Mouse (Mus musculus): ENCODE measurements around the gene Dlgap4. TPM values are rescaled to one million over a fixed set of nuclear protein-coding genes. Genes with fewer than 3 reads are reported as not detected.

Gene Dlgap4
- total and polyA plus RNA-seq, 3 experiments, result 12.4 to 38.5 (median 12.7) TPM

GRCm38 (mm10) chr2:156775455-156776435, 162.2 kb downstream of the Dlgap4 start:
- Histone ChIP-seq H3K4me1 (ENCODE audit: control insufficient read depth in 1 of 2, insufficient read depth in 2 of 2) (peaks cover 0 to 21% of the 10 kb centered on the region in 2 experiments; a peak in 2 of 4 replicates), H3K4me3 (replicated peaks in 1 of 3; ENCODE audit: low read depth in 2 of 3, low read length in 2 of 3, poor library complexity in 1 of 3) (no peak overlapping the region), H3K9me3 (replicated peaks; ENCODE audit: low read length) (peaks cover 5% of the 10 kb centered on the region), H3K79me2 (replicated peaks; ENCODE audit: control insufficient read depth, extremely low read depth, insufficient read depth, poor library complexity, severe bottlenecking) (no peaks in the 10 kb centered on the region), H3K36me3 (replicated peaks in 1 of 2; ENCODE audit: control insufficient read depth in 1 of 2, insufficient read depth in 1 of 2, low read length in 1 of 2) (no peaks in the 10 kb centered on the region), H3K27ac (ENCODE audit: insufficient read depth, low read depth) (no peak overlapping the region), H3K27me3 (replicated peaks) (no peaks in the 10 kb centered on the region), H3K9ac (ENCODE audit: insufficient read depth, low read depth) (no peak overlapping the region), H3K4me2 (ENCODE audit: insufficient read depth, low read depth, poor library complexity, severe bottlenecking) (no peak overlapping the region)
- TF ChIP-seq IRF4 (IDR thresholded peaks at IDR 0.05; ENCODE audit: low read depth, low read length) (no peak), JUND (conservative IDR thresholded peaks at IDR 0.05; ENCODE audit: low read depth, low read length) (no peak), POLR2AphosphoS2 (IDR thresholded peaks at IDR 0.05; ENCODE audit: low read depth, low read length) (no peak), ZKSCAN1 (IDR thresholded peaks at IDR 0.05; ENCODE audit: borderline replicate concordance, low read depth, low read length) (no peak), POLR2A (IDR thresholded peaks at IDR 0.05; ENCODE audit: low read depth, low read length) (no peak)
- dilution Hi-C loops (cut with MboI; ENCODE audit: extremely low pct_ligation_motif_present, extremely low pct_unique_long_range_greater_than_20kb, low sequenced_read_pairs), result no loop called here
- in situ Hi-C loops (cut with MboI; ENCODE audit: low pct_ligation_motif_present, low pct_unique_long_range_greater_than_20kb, low sequenced_read_pairs), result no loop called here
- no peak for DNase-seq (ENCODE audit: extremely low read depth)

GRCm38 (mm10) chr2:156776907-156777306, 163.4 kb downstream of the Dlgap4 start:
- H3K79me2 ChIP-seq (replicated peaks; ENCODE audit: control insufficient read depth, extremely low read depth, insufficient read depth, poor library complexity, severe bottlenecking), result no peaks in the 10 kb centered on the region
- no peak overlapping the region for H3K9ac ChIP-seq (ENCODE audit: insufficient read depth, low read depth)
- dilution Hi-C loops (cut with MboI; ENCODE audit: extremely low pct_ligation_motif_present, extremely low pct_unique_long_range_greater_than_20kb, low sequenced_read_pairs) (no loop called here), in situ Hi-C loops (cut with MboI; ENCODE audit: low pct_ligation_motif_present, low pct_unique_long_range_greater_than_20kb, low sequenced_read_pairs) (no loop called here)
- H3K4me1 ChIP-seq (ENCODE audit: control insufficient read depth in 1 of 2, insufficient read depth in 2 of 2), result peaks cover 0 to 27% of the 10 kb centered on the region in 2 experiments; a peak in 2 of 4 replicates
- no peak for DNase-seq (ENCODE audit: extremely low read depth)
- TF ChIP-seq MEF2A (IDR thresholded peaks at IDR 0.05; ENCODE audit: borderline replicate concordance, low read depth, low read length), result no peak
- TF ChIP-seq ZKSCAN1 (IDR thresholded peaks at IDR 0.05; ENCODE audit: borderline replicate concordance, low read depth, low read length), result no peak
- no peak overlapping the region for H3K4me3 ChIP-seq (replicated peaks in 1 of 3; ENCODE audit: low read depth in 2 of 3, low read length in 2 of 3, poor library complexity in 1 of 3)
- no peaks in the 10 kb centered on the region for H3K36me3 ChIP-seq (replicated peaks in 1 of 2; ENCODE audit: control insufficient read depth in 1 of 2, insufficient read depth in 1 of 2, low read length in 1 of 2)
- peaks cover 5% of the 10 kb centered on the region for H3K9me3 ChIP-seq (replicated peaks; ENCODE audit: low read length)
- H3K4me2 ChIP-seq (ENCODE audit: insufficient read depth, low read depth, poor library complexity, severe bottlenecking), result no peak overlapping the region
- no peak overlapping the region for H3K27ac ChIP-seq (ENCODE audit: insufficient read depth, low read depth)
- H3K27me3 ChIP-seq (replicated peaks), result no peaks in the 10 kb centered on the region

GRCm38 (mm10) chr2:156777326-156778004, 164.0 kb downstream of the Dlgap4 start:
- no peak overlapping the region for H3K27ac ChIP-seq (ENCODE audit: insufficient read depth, low read depth)
- dilution Hi-C loops (cut with MboI; ENCODE audit: extremely low pct_ligation_motif_present, extremely low pct_unique_long_range_greater_than_20kb, low sequenced_read_pairs), result no loop called here
- no peak overlapping the region for H3K4me2 ChIP-seq (ENCODE audit: insufficient read depth, low read depth, poor library complexity, severe bottlenecking)

More at GRCm38 (mm10) chr2:156777326-156778004, 164.0 kb downstream of the Dlgap4 start:
- H3K4me1 ChIP-seq (ENCODE audit: control insufficient read depth in 1 of 2, insufficient read depth in 2 of 2), result peaks cover 0 to 27% of the 10 kb centered on the region in 2 experiments; a peak in 2 of 4 replicates
- TF ChIP-seq CTCF (conservative IDR thresholded peaks at IDR 0.05 in 1 of 2, IDR thresholded peaks at IDR 0.05 in 1 of 2; ENCODE audit: low read depth in 2 of 2, low read length in 2 of 2), result no peak
- TF ChIP-seq RCOR1 (conservative IDR thresholded peaks at IDR 0.05; ENCODE audit: low read depth, low read length), result no peak
- no peak for TF ChIP-seq MYC (IDR thresholded peaks at IDR 0.05; ENCODE audit: low read depth, low read length)
- no peak for TF ChIP-seq CHD1 (IDR thresholded peaks at IDR 0.05; ENCODE audit: low read depth, low read length)
- no peak for TF ChIP-seq GABPA (IDR thresholded peaks at IDR 0.05; ENCODE audit: insufficient replicate concordance, low read depth, low read length)
- TF ChIP-seq IRF4 (IDR thresholded peaks at IDR 0.05; ENCODE audit: low read depth, low read length), result no peak
- TF ChIP-seq MEF2A (IDR thresholded peaks at IDR 0.05; ENCODE audit: borderline replicate concordance, low read depth, low read length), result no peak
- no peak for TF ChIP-seq SMC3 (IDR thresholded peaks at IDR 0.05; ENCODE audit: low read depth, low read length)
- no peak for TF ChIP-seq ZC3H11A (IDR thresholded peaks at IDR 0.05; ENCODE audit: low read depth, low read length)
- no peak for TF ChIP-seq EP300 (IDR thresholded peaks at IDR 0.05; ENCODE audit: low read length)
- TF ChIP-seq PAX5 (IDR thresholded peaks at IDR 0.05; ENCODE audit: low read length), result no peak
- no peak for TF ChIP-seq ETS1 (conservative IDR thresholded peaks at IDR 0.05; ENCODE audit: low read depth, low read length)
- no peak for TF ChIP-seq BHLHE40 (IDR thresholded peaks at IDR 0.05; ENCODE audit: low read depth, low read length)
- TF ChIP-seq ELF1 (IDR thresholded peaks at IDR 0.05; ENCODE audit: low read depth, low read length), result no peak
- TF ChIP-seq USF2 (conservative IDR thresholded peaks at IDR 0.05; ENCODE audit: low read depth, low read length), result no peak
- TF ChIP-seq MAZ (IDR thresholded peaks at IDR 0.05; ENCODE audit: low read depth, low read length), result no peak
- TF ChIP-seq JUND (conservative IDR thresholded peaks at IDR 0.05; ENCODE audit: low read depth, low read length), result no peak
- no peak for TF ChIP-seq POLR2AphosphoS2 (IDR thresholded peaks at IDR 0.05; ENCODE audit: low read depth, low read length)
- no peak overlapping the region for H3K4me3 ChIP-seq (replicated peaks in 1 of 3; ENCODE audit: low read depth in 2 of 3, low read length in 2 of 3, poor library complexity in 1 of 3)
- no peaks in the 10 kb centered on the region for H3K27me3 ChIP-seq (replicated peaks)
- H3K36me3 ChIP-seq (replicated peaks in 1 of 2; ENCODE audit: control insufficient read depth in 1 of 2, insufficient read depth in 1 of 2, low read length in 1 of 2), result no peaks in the 10 kb centered on the region
- H3K79me2 ChIP-seq (replicated peaks; ENCODE audit: control insufficient read depth, extremely low read depth, insufficient read depth, poor library complexity, severe bottlenecking), result no peaks in the 10 kb centered on the region
- peaks cover 5% of the 10 kb centered on the region for H3K9me3 ChIP-seq (replicated peaks; ENCODE audit: low read length)
- no peak for DNase-seq (ENCODE audit: extremely low read depth)
- no peak overlapping the region for H3K9ac ChIP-seq (ENCODE audit: insufficient read depth, low read depth)
- in situ Hi-C loops (cut with MboI; ENCODE audit: low pct_ligation_motif_present, low pct_unique_long_range_greater_than_20kb, low sequenced_read_pairs), result no loop called here
